Mouse (Mus musculus) right cerebral cortex, postnatal 25 days (tissue): Measurements from ENCODE around the gene Stra6.
A peak's percentile ranks its signal among the peaks of the same experiment; 100 is the strongest.

Source experiments
- DNase-seq: peaks from one replicate; pipeline ENCODE4 v3.0.0; 2022

The Stra6 gene

DNA sequence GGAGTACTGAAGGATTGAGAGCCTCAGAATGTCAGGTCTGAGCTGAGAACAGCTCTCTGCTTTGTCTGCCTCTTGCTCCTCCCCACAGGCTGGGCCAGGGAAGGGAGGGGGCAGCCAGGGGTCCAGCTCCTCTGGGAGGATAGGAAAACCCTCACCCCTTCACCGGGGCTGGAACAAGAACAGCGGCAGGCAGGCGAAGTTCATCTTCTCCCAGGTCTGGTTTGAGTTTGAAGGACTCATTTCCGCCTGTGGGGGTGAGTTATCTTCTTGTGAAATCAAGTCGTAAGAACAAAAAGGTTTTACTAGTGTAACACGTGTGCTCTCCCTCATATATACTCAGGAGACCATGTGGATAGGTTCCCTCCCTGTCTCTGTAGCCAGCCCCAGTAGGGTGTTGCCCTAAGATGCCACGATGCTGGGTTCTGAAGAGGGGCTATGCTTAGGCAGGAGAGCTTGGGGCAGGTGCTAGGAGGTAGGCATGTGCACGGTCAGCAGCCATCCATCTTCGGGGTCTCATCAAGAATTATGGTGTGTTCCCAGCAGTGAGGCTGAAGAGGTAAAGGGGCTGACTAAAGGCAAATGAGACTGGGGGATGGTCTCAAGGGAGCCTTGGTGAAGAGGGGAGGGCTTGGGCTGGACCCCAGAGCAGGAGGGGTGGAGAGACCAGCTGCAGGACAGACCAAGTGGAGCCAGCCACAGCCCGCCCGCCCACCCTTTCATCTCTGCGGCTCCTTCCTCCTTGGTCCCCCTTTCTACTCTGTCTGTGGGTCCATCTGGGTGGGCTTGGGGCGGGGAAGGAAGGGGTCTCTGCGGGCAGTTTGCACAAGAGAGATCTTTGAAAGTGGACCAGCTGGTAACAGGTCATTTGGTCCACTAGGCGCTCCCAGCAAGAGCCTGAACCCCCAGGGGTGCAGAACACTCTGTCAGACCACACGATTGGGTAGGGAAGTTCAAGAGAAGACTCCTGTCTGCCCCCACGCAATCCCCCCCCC is 70.6 kb downstream of the Stra6 start:
- DNase-seq, result no peak

DNA sequence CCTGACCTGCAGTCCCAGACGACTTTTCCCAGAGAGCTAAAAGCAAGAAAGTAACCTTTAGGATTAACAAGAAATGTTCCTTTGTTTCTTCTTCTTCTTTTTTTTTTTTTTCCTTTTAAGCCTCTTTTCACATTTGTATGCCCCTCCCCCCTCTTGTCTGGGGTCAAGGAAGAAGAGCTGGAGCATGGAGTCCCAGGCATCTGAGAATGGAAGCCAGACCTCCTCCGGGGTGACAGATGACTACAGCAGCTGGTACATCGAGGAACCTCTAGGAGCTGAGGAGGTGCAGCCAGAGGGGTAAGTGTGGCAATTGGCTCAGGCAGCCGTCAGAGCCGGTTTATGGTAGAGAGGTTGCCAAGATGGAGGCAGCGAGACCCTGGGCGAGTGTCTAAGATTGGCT is 71.3 kb downstream of the Stra6 start:
- no peak for DNase-seq

- DNase-seq, result no peak
Measured at GRCm38 (mm10) chr9:58135921-58136321, 72.3 kb downstream of the Stra6 start.

DNA sequence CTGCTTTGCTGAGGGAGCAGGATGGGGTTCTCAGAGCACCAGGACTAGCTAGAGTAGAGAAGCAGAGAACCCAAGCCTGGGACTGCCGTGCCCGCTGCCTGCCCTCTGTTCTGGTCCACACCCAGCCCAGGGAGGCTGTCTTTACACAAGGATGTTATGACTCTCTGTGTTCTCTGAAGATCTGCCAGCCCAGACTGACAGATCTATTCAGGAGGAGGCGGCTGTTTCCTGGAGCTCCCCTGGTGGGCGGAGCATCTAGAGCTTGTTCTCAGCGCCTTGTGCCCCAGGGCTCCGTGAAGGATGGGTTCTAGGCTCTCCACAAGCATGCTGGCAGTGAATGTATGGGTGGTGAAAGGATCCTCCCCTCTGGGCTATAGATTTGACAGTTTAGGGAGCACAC is 76.4 kb downstream of the Stra6 start:
- DNase-seq, result no peak

DNA sequence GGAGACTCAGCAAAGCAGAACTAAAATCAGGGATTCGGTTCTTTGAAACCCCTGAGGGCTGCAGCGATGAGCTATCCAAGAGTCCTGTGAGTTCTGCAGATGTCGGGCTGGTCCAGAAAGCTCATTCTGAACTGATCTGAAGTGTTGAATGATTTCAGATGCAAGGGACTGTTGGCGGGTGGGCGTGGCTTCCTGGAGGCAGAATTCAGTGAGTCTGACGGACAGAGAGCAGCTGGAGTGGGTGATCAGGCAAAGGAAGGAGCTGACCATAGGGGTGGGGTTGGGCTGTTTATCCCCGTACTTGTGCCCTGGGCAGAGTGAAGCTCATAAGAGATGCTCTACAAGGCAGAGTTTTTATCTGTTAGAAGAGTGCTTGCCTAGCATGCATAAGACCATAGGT is 79.8 kb downstream of the Stra6 start:
- DNase-seq, result no peak

DNA sequence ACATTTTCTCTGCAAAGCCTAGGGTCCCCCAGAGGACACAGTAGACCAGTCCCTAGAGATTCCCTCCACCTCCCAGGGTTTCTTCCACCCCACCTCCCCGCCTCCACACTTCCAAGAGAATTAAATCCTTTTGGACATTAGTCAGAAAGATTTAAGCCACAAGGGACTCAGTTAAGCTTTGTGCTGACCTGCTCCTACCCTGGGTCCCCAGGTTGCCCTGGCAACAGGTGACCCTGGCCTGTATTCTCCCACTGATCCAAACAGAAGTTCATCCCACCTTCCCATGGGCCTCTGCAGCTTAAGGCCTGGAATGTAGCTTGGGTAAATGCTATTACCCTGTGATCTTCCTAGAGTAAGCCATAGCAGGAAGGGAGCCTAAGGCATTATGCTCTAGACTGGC is 81.1 kb downstream of the Stra6 start:
- no peak for DNase-seq

DNA sequence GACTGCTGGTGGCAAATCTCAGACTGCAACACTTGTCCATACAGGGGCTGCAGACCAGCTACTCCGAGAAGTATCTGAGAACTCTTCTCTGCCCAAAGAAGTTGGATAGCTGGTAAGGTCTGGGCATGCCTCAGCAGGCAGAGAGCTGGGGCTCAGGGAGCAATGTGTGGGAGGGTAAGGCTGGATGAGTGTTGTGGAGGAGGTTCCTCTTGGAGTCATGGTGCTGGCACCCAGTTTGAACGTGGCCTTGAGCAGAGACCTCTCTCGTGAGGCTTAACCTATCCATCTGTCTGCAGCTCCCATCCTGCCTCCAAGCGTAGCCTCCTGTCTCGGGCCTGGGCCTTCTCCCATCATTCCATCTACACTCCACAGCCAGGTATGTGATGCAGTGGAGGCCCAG is 81.8 kb downstream of the Stra6 start:
- DNase-seq, result no peak

- DNase-seq, result no peak
Measured at GRCm38 (mm10) chr9:58148806-58149205, 85.2 kb downstream of the Stra6 start.

GRCm38 (mm10) chr9:58150733-58151361 is 87.3 kb downstream of the Stra6 start:
- DNase-seq, result no peak

- DNase-seq, result no peak
Measured at GRCm38 (mm10) chr9:58153095-58153494, 89.5 kb downstream of the Stra6 start.

- DNase-seq, result no peak
Measured at GRCm38 (mm10) chr9:58155366-58155765, 91.8 kb downstream of the Stra6 start.

DNA sequence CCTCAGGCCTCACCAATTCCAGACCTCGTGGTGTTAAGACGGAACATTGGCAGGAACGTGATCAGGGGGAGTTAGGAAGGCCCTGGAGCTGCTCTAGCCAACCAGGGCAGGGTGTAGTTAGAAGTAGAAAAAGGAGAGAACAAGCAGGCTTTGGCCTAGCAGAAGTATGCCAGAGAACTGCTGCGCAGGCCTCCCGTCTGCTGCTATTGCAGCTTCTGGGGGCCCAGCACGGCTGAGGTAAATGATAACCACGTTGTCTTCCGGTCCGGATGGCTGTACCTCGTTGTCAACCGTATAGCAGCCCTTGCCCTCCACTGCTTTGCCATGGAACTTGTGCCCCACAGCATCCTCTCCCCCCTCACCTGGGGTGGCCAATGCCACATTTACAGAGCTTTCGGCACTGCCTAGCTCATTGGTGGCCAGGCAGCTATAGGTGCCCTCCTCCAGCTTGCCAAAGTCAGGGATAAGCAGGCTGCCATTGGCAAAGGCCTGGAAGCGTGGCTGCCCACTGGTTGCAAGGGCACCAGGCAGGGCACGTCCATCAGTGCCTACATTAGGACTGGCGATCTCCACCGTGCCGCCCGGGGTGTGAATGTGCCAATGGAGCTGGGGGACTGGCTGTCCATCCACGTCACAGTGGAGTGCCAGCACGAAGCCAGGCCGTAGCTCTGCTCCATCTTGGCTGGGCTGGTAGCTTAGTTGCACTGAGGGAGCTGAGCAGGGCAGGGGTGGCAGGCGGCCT is 93.4 kb downstream of the Stra6 start:
- DNase-seq, result no peak

DNA sequence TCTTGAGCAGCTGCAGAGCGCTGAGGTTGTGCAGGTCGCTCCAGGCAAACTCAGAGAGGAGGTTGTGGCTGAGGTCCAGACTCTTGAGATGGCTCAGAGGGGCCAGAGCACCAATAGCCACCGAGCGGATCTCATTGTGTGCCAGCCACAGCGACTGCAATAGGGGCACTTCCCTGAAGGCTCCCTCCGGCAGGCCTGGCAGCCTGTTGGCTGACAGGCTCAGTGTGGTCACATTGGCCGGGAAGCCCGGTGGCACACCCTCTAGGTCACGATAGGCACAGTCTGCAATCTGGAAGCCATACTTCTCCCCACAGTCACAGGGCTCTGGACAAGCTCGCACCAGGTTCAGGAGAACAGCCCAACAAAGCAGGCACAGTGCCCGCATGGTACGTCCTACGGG is 94.2 kb downstream of the Stra6 start:
- DNase-seq, result no peak

GRCm38 (mm10) chr9:58158541-58159311 is 95.1 kb downstream of the Stra6 start:
- DNase-seq, result no peak

GRCm38 (mm10) chr9:58159855-58160254 is 96.3 kb downstream of the Stra6 start:
- no peak for DNase-seq

GRCm38 (mm10) chr9:58160315-58160714 is 96.7 kb downstream of the Stra6 start:
- no peak for DNase-seq

DNA sequence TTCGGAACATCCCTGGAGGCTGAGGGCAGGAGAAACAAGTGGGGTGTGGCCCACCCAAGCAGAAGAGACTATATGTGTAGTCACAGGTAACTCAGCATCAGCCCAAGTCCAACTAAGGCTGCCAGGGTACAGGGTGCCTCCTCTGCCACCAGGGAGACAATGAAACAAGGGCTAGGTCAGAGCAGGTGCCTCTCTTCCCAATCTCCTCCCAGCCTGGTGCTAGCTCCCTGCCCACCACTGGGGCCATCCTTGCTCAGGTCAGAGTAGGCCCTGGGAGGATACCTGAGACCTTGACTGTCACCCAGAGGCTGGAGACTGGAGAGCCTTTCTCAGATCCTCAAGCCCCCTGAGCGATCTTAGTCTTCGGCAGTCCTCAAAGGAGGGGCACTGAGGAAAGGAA is 98.6 kb downstream of the Stra6 start:
- DNase-seq, result no peak

- no peak for DNase-seq
Measured at GRCm38 (mm10) chr9:58163146-58163545, 99.6 kb downstream of the Stra6 start.

GRCm38 (mm10) chr9:58165779-58166178 is 102.2 kb downstream of the Stra6 start:
- no peak for DNase-seq

GRCm38 (mm10) chr9:58168880-58169279 is 105.3 kb downstream of the Stra6 start:
- DNase-seq, result no peak

DNA sequence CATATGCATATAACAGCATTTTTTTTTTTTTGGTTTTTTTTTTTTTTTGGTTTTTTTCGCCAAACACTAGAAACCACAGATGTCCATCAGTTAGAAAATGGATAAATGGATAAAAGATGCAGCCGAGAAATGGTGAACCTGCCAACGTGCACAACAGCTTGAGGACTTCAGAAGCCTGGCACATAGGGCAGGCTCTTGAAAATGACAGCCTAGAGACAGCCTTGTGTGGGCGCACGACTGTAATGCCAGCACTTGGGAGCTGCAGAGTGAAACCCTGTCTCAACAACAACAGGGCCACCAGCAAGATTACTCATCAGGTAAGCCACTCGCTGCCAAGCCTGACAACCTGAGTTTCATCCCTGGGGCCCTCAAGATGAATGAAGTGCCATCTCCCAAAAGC is 105.8 kb downstream of the Stra6 start:
- DNase-seq, result no peak

DNA sequence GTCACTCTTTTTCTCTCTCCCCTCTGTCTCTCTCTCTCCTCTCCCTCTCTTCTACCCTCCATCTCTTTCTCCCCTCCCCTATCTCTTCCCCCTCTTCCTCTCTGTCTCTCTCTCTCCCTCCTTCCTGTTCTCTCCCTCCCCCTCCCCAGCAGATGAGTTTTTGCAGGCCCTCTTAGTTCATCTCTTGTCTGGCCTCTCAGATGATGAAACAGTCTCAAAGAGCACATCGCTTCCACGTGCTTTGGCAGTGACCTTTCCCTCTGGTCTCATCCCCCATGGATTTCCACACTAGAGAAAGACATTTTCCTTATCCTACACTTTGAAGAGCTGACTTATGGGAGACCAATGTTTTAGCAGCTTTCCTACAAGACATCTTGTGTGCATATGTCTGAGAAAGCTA is 109.3 kb downstream of the Stra6 start:
- DNase-seq, result no peak

- DNase-seq, result peak; percentile 57
Measured at GRCm38 (mm10) chr9:58174818-58175251, 111.2 kb downstream of the Stra6 start.
